Mouse (Mus musculus): ENCODE measurements at regions not wholly inside any gene's neighbourhood (a gene's known extent, or its start where the extent isn't known, plus 50 kb on each side); places are given as distances from the start of the nearest gene placed in this dataset.

- Histone ChIP-seq H3K4me1 (replicated peaks) (no peaks in the 10 kb centered on the region), H3K36me3 (no peaks in the 10 kb centered on the region), H3K9ac (peak overlapping the region; percentile 32; the same call in 1 of the 2 replicates), H3K27me3 (no peaks in the 10 kb centered on the region), H3K27ac (replicated peaks) (no peak overlapping the region), H3K9me3 (no peaks in the 10 kb centered on the region), H3K4me2 (no peak overlapping the region), H3K4me3 (no peak overlapping the region)
- WGBS: 54% methylated on average over 10 of the region's 10 CpGs
- ATAC-seq (ENCODE audit: low read depth): peak; percentile 75
These were observed 123.0 kb upstream of the Ap5m1 start for GRCm38 (mm10) chr14:48942882-48943281.

GRCm38 (mm10) chr14:48930886-48931285 lies 135.0 kb upstream of the Ap5m1 start:
- Histone ChIP-seq H3K9ac (no peak overlapping the region), H3K36me3 (no peaks in the 10 kb centered on the region), H3K9me3 (no peaks in the 10 kb centered on the region), H3K27me3 (no peaks in the 10 kb centered on the region), H3K27ac (replicated peaks) (no peak overlapping the region), H3K4me1 (replicated peaks) (no peaks in the 10 kb centered on the region), H3K4me3 (no peak overlapping the region), H3K4me2 (no peak overlapping the region)
- 87% methylated on average over 9 of the region's 9 CpGs for WGBS
- no peak for ATAC-seq (ENCODE audit: low read depth)

DNA sequence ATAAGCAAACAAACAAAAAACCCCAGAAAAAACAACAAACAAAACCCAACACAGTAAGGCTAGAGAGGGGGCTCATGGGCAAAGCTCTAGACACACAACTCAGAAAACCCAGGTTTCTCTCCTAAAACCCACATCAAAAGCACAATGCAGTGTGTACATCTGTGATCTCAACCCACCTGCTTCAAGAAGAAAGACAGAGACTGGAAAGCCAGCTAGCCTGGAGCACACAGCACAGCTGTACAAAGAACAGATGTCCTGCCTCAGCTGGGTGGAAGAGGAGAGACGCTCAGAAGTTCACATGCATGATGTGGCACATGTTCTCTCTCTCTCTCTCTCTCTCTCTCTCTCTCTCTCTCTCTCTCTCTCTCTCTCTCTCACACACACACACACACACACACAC lies 140.0 kb upstream of the Ap5m1 start:
- no peak overlapping the region for H3K9ac ChIP-seq
- WGBS: 56% methylated on average over 1 of the region's 1 CpGs
- H3K36me3 ChIP-seq: no peaks in the 10 kb centered on the region
- no peaks in the 10 kb centered on the region for H3K9me3 ChIP-seq
- no peak overlapping the region for H3K4me3 ChIP-seq
- ATAC-seq (ENCODE audit: low read depth): no peak
- H3K4me2 ChIP-seq: no peak overlapping the region
- no peaks in the 10 kb centered on the region for H3K4me1 ChIP-seq (replicated peaks)
- H3K27me3 ChIP-seq: no peaks in the 10 kb centered on the region
- no peak overlapping the region for H3K27ac ChIP-seq (replicated peaks)

- no peak overlapping the region for H3K27ac ChIP-seq (replicated peaks)
- H3K27me3 ChIP-seq: no peaks in the 10 kb centered on the region
- H3K4me3 ChIP-seq: no peak overlapping the region
- 0 out of 2 replicates have a peak, but pooled peaks cover 4% of the 10 kb centered on the region for H3K4me1 ChIP-seq (replicated peaks)
- H3K36me3 ChIP-seq: no peaks in the 10 kb centered on the region
- no peak overlapping the region for H3K9ac ChIP-seq
- H3K4me2 ChIP-seq: no peak overlapping the region
- ATAC-seq (ENCODE audit: low read depth): no peak
- 77% methylated on average over 13 of the region's 13 CpGs for WGBS
- H3K9me3 ChIP-seq: no peaks in the 10 kb centered on the region
These were observed 156.5 kb upstream of the Ap5m1 start for GRCm38 (mm10) chr14:48909420-48909819.

- H3K4me1 ChIP-seq (replicated peaks): peaks cover 8% of the 10 kb centered on the region; the same call in 1 of the 2 replicates
- ATAC-seq (ENCODE audit: low read depth): peak; percentile 47; the same call in 1 of the 2 replicates
- H3K27me3 ChIP-seq: no peaks in the 10 kb centered on the region
- H3K36me3 ChIP-seq: no peaks in the 10 kb centered on the region
- H3K9ac ChIP-seq: no peak overlapping the region
- 72% methylated on average over 14 of the region's 14 CpGs for WGBS
- H3K9me3 ChIP-seq: no peaks in the 10 kb centered on the region
- no peak overlapping the region for H3K27ac ChIP-seq (replicated peaks)
- H3K4me3 ChIP-seq: no peak overlapping the region
- no peak overlapping the region for H3K4me2 ChIP-seq
These were observed 157.8 kb upstream of the Ap5m1 start for GRCm38 (mm10) chr14:48907991-48908698.

DNA sequence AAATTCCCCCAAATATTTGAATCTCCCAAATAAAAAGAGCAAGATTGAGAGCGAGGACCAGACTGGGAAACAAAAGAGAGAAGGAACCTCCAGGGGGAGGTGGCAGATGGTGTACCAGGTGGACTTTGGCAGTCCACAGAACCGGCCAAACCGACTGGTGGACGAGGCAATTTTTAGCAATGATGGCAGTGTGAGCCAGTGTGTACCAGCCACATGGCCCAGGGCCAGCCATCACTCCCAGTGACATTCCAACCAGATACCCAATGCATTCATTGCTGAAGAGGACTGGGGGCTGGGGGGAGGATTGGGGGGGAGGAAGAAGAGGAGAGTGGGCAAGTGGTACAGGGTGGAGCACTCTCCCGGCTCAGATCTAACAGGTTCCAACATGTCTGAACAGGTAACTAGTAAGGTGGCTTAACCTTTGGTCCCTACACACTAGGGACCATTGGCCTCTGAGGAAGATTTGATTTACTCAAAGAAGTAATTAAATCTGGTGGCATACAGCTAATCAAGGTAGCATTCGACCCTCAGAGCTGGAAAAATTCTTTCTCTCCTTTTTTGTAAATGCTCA lies 158.4 kb upstream of the Ap5m1 start:
- peak; percentile 65; the same call in 1 of the 2 replicates for ATAC-seq (ENCODE audit: low read depth)
- Histone ChIP-seq H3K4me2 (no peak overlapping the region), H3K9me3 (no peaks in the 10 kb centered on the region), H3K9ac (no peak overlapping the region), H3K27me3 (no peaks in the 10 kb centered on the region), H3K27ac (replicated peaks) (no peak overlapping the region), H3K4me3 (no peak overlapping the region), H3K36me3 (no peaks in the 10 kb centered on the region), H3K4me1 (replicated peaks) (peaks cover 8% of the 10 kb centered on the region; the same call in 1 of the 2 replicates)
- 68% methylated on average over 6 of the region's 6 CpGs for WGBS

GRCm38 (mm10) chr14:48906956-48907355 lies 158.9 kb upstream of the Ap5m1 start:
- Histone ChIP-seq H3K9me3 (no peaks in the 10 kb centered on the region), H3K4me2 (no peak overlapping the region), H3K9ac (no peak overlapping the region), H3K36me3 (no peaks in the 10 kb centered on the region), H3K4me1 (replicated peaks) (peaks cover 8% of the 10 kb centered on the region; the same call in 1 of the 2 replicates), H3K27me3 (no peaks in the 10 kb centered on the region), H3K27ac (replicated peaks) (no peak overlapping the region), H3K4me3 (no peak overlapping the region)
- ATAC-seq (ENCODE audit: low read depth): no peak
- 96% methylated on average over 1 of the region's 1 CpGs for WGBS

GRCm38 (mm10) chr14:48904576-48904975 lies 161.3 kb upstream of the Ap5m1 start:
- 85% methylated on average over 1 of the region's 1 CpGs for WGBS
- Histone ChIP-seq H3K27me3 (no peaks in the 10 kb centered on the region), H3K9me3 (no peaks in the 10 kb centered on the region), H3K4me1 (replicated peaks) (peaks cover 8% of the 10 kb centered on the region; the same call in 1 of the 2 replicates), H3K4me2 (no peak overlapping the region), H3K36me3 (no peaks in the 10 kb centered on the region), H3K27ac (replicated peaks) (no peak overlapping the region), H3K9ac (no peak overlapping the region), H3K4me3 (no peak overlapping the region)
- ATAC-seq (ENCODE audit: low read depth): no peak

- ATAC-seq (ENCODE audit: low read depth): no peak
- Histone ChIP-seq H3K4me2 (no peak overlapping the region), H3K4me1 (replicated peaks) (peaks cover 8% of the 10 kb centered on the region; the same call in 1 of the 2 replicates), H3K9ac (no peak overlapping the region), H3K4me3 (no peak overlapping the region), H3K27me3 (no peaks in the 10 kb centered on the region), H3K36me3 (no peaks in the 10 kb centered on the region), H3K9me3 (no peaks in the 10 kb centered on the region), H3K27ac (replicated peaks) (no peak overlapping the region)
- WGBS: 38% methylated on average over 5 of the region's 5 CpGs
These were observed 162.4 kb upstream of the Ap5m1 start for GRCm38 (mm10) chr14:48903526-48903925.

DNA sequence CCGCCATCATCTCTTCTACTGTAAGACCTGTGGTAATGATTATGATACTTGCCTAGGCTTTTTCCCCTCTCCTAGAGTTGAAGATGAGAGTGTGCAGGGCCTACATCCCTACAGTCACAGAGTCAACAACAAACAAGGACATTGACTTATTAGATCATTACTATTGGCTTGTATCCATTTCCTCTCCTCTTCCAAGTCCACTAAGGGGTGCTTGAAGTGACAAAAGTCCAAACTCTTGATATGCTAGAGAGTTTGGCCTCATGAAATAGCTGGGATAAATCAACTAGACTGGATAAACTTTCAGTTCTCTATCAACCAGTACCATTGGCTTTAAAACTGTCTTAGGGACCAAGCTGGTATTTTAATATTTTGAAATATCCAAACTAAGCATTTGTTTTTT lies 165.7 kb upstream of the Ap5m1 start:
- no peak overlapping the region for H3K9ac ChIP-seq
- no peak overlapping the region for H3K4me2 ChIP-seq
- H3K27me3 ChIP-seq: no peaks in the 10 kb centered on the region
- H3K4me1 ChIP-seq (replicated peaks): peaks cover 4% of the 10 kb centered on the region; the same call in 1 of the 2 replicates
- ATAC-seq (ENCODE audit: low read depth): no peak
- no peak overlapping the region for H3K27ac ChIP-seq (replicated peaks)
- H3K4me3 ChIP-seq: no peak overlapping the region
- H3K36me3 ChIP-seq: no peaks in the 10 kb centered on the region
- H3K9me3 ChIP-seq: peaks cover 9% of the 10 kb centered on the region; the same call in 1 of the 2 replicates
- 92% methylated on average over 1 of the region's 1 CpGs for WGBS

DNA sequence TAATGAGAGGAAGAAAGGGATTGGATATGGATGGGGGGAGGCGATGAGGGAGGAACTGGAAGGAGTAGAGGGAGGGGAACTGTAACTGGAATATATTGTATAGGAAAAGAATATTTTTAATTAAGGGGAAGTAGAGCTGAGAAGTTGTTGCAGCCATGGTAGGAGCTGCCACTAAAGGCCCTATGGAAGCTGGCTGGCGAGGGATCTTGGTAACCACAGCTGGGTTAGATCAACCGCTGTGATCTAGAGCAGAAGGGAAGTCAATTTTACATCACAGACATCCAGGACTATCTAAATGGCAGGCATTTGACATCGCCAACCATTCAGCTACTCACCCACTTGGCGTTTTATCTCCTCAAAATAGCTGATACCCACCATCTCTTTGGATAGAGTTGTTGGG lies 168.8 kb upstream of the Ap5m1 start:
- Histone ChIP-seq H3K9me3 (peaks cover 9% of the 10 kb centered on the region; the same call in 1 of the 2 replicates), H3K4me2 (no peak overlapping the region), H3K9ac (no peak overlapping the region), H3K36me3 (no peaks in the 10 kb centered on the region), H3K27me3 (peaks cover 3% of the 10 kb centered on the region; the same call in 1 of the 2 replicates), H3K4me3 (no peak overlapping the region), H3K4me1 (replicated peaks) (no peaks in the 10 kb centered on the region), H3K27ac (replicated peaks) (no peak overlapping the region)
- 91% methylated on average over 5 of the region's 5 CpGs for WGBS
- no peak for ATAC-seq (ENCODE audit: low read depth)

DNA sequence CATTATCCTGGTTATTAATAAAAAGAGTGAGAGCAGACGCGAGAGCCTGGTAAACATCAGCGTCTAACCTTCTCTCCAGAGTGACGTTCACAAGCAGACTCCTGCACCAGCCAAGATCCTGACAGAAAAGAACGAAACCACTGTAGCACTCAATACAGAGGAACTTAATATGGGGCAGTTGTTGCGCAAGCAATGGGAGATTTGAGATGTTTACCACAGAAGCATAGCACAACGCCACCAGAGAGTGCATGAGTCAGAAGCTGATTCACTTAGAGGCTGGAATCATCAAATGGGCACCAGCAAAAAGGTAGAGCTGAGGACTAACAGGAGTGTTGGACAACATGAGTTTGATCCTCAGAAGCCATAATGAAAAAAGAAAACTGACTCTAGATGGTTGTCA lies 169.7 kb upstream of the Ap5m1 start:
- 93% methylated on average over 7 of the region's 7 CpGs for WGBS
- peaks cover 9% of the 10 kb centered on the region; the same call in 1 of the 2 replicates for H3K9me3 ChIP-seq
- H3K4me1 ChIP-seq (replicated peaks): no peaks in the 10 kb centered on the region
- H3K27ac ChIP-seq (replicated peaks): no peak overlapping the region
- H3K36me3 ChIP-seq: no peaks in the 10 kb centered on the region
- ATAC-seq (ENCODE audit: low read depth): no peak
- H3K9ac ChIP-seq: no peak overlapping the region
- H3K27me3 ChIP-seq: peaks cover 3% of the 10 kb centered on the region; the same call in 1 of the 2 replicates
- no peak overlapping the region for H3K4me3 ChIP-seq
- no peak overlapping the region for H3K4me2 ChIP-seq

All from neural tube, embryonic 13.5 days (tissue).